ENCODE assay signal across 16 mouse cellular contexts in genomic region chr3:120375688-120376289, GRCm38 (mm10).
"Had no signal": no experiment of that assay in that cellular context is flagged by ENCODE, and none has a peak within 500 bp of the region (broad histone marks: within the 10 kb centered on the region; RNA-seq: fewer than 3 reads in every experiment).

No protein-coding gene starts in this region.

- ATAC-seq: intestine, embryonic 15.5 days; liver, embryonic 12.5 days had no signal

- H3K9ac ChIP-seq: intestine, embryonic 15.5 days; limb, embryonic 13.5 days; liver, embryonic 12.5 days; liver, embryonic 15.5 days; lung, embryonic 15.5 days had no signal

- H3K4me1 ChIP-seq: intestine, embryonic 15.5 days; limb, embryonic 13.5 days; liver, embryonic 12.5 days; liver, embryonic 15.5 days; lung, embryonic 15.5 days had no signal

- H3K36me3 ChIP-seq: intestine, embryonic 15.5 days; limb, embryonic 10.5 days; limb, embryonic 13.5 days; liver, embryonic 12.5 days; liver, embryonic 15.5 days; lung, embryonic 15.5 days had no signal

- H3K4me2 ChIP-seq: intestine, embryonic 15.5 days; limb, embryonic 13.5 days; liver, embryonic 12.5 days; liver, embryonic 15.5 days; lung, embryonic 15.5 days; midbrain, embryonic 11.5 days had no signal

- H3K27ac ChIP-seq: intestine, embryonic 15.5 days; limb, embryonic 10.5 days; limb, embryonic 13.5 days; liver, embryonic 12.5 days; liver, embryonic 15.5 days; lung, embryonic 15.5 days; stomach, postnatal 0 days had no signal

- H3K27me3 ChIP-seq: intestine, embryonic 15.5 days; limb, embryonic 13.5 days; liver, embryonic 12.5 days; liver, embryonic 15.5 days; lung, embryonic 15.5 days had no signal

- H3K9me3 ChIP-seq: intestine, embryonic 15.5 days; limb, embryonic 10.5 days; limb, embryonic 13.5 days; liver, embryonic 12.5 days; liver, embryonic 15.5 days; lung, embryonic 15.5 days had no signal

- DNase-seq: kidney, adult 11 months; kidney, postnatal 10 days; liver; lung, adult 18-20 months; lung, postnatal 14 days; lung, postnatal 4 days; midbrain, embryonic 14.5 days; thymus, postnatal 25 days had no signal

- H3K4me3 ChIP-seq: intestine, embryonic 15.5 days; limb, embryonic 10.5 days; limb, embryonic 13.5 days; liver, embryonic 12.5 days; liver, embryonic 15.5 days; lung, embryonic 15.5 days had no signal
